Mouse (Mus musculus) layer of hippocampus, adult 2 months (tissue): ENCODE measurements around the gene Card14. TPM values are rescaled to one million over a fixed set of nuclear protein-coding genes. Genes with fewer than 3 reads are reported as not detected.

Source experiments
- DNase-seq, 2 experiments: peaks; one replicate each; pipeline ENCODE4 v3.0.0; 2022; ENCODE audit warnings: low spot score in 2 of 2
- H3K27ac ChIP-seq: fragments of 200-600 bp; 2 replicates; pipeline ENCODE4 v1.8.1; 2022
- H3K4me3 ChIP-seq: fragments of 200-600 bp; 2 replicates; pipeline ENCODE4 v1.8.1; 2022; ENCODE audit warnings: mild to moderate bottlenecking
- CTCF ChIP-seq: fragments of 200-600 bp; conservative IDR thresholded peaks from 2 replicates; pipeline ENCODE4 v1.8.1; 2022; ENCODE audit warnings: antibody characterized with exemption, mild to moderate bottlenecking, moderate library complexity
- total RNA-seq, 2 experiments: library from RNA; stranded (reverse); gene quantifications; 2 replicates each; pipeline ENCODE4 v1.2.3; 2021

The Card14 gene
- total RNA-seq, 2 experiments from 2014 or later = 0.77 to 1.0 TPM

- no peak for DNase-seq
- H3K4me3 ChIP-seq = no peak overlapping the region
- no peak for TF ChIP-seq CTCF
- no peak overlapping the region for H3K27ac ChIP-seq
Measured at GRCm38 (mm10) chr11:119310621-119311020, 3.1 kb downstream of the Card14 start.

DNA sequence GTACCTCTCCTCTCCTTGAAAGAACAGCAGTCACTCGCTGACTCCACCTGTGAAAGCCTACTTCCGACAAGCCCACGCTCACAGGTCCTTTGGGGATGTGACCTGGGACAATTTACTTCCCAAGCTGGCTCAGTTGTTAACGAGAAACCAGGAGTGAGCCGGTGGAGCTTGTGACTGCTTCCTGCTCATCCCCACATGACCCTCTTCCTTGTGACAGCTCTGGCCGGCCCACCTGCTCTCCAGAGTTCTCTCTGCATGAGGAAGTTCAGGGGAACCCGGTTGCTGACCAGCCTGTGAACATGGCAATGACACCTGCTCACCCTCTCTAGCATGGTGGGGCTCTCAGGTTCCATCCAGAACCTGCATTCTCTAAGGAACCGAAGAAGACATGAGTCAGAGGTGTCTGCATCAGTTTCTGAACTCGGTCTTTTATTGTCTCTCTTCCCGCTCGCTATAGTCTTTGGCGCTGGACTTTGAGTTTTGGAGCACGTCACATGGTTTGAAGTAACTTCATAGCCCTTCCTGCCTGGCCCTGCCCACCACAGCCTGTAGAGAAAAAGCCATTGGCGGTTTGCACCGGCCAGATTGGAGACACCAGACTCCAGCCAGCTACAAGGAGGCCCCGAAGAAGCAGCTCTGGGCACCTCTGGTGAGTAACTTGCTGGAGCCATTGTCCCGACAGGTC is 6.8 kb downstream of the Card14 start:
- no peak overlapping the region for H3K27ac ChIP-seq
- no peak overlapping the region for H3K4me3 ChIP-seq
- no peak for DNase-seq
- TF ChIP-seq CTCF = no peak

GRCm38 (mm10) chr11:119316720-119317119 is 9.2 kb downstream of the Card14 start:
- no peak overlapping the region for H3K4me3 ChIP-seq
- TF ChIP-seq CTCF = no peak
- no peak for DNase-seq
- H3K27ac ChIP-seq = no peak overlapping the region

DNA sequence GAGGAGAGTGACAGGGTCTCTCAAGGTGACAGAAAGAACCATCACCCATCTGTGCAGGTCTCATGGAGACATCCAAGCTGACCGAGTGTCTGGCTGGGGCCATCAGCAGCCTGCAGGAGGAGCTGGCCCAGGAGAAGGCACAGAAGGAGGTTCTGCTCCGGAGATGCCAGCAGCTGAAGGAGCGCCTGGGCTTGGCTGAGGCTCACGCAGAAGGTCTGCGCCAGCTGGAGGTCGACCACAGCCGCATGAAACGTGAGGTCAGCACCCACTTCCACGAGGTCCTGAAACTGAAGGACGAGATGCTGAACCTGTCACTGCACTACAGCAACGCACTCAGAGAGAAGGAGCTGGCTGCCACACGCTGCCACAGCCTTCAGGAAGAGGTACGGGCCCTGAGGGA is 15.0 kb downstream of the Card14 start:
- DNase-seq = no peak
- TF ChIP-seq CTCF = no peak
- Histone ChIP-seq H3K4me3 (no peak overlapping the region), H3K27ac (no peak overlapping the region)

GRCm38 (mm10) chr11:119325068-119325467 is 17.5 kb downstream of the Card14 start:
- peak; percentile 49 for TF ChIP-seq CTCF
- no peak for DNase-seq
- Histone ChIP-seq H3K27ac (no peak overlapping the region), H3K4me3 (no peak overlapping the region)

DNA sequence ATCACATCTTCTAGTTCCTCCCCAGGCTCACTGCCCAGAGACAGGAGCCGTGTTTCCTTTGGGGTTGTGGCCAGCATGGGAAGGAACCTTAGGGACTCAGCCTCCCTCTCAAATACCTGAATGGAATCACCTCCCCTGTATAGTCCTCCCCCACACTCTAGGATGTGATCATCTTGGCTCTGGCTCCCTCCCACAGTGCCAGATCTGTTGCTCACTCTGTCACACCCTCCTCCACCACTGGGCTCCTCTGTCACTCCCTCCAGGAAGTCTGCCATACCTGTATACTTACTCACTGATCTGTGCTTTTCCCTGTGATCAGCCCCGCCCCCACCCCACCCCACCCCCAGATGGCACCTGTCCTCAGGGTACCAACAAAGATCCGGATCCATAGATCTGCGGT is 23.0 kb downstream of the Card14 start:
- Histone ChIP-seq H3K27ac (no peak overlapping the region), H3K4me3 (no peak overlapping the region)
- TF ChIP-seq CTCF = no peak
- DNase-seq = no peak

DNA sequence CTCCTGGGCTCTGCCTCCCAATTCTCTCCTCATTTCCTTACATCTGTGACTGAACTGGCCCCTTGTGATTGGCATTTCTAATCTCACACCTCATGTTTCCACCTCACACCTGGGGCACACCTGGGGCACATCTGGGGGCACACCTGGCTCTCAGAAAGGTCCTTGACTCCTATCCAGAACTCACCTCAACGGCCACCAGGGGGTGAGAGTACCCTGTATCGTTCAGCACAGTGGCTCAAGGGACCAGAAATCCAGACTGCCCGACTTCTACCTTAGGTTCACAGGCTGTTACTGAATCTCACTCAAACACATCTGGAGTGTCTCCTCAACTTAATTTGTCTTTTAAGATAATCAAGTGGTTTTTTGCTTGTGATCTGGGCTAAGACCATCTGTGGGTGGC is 24.4 kb downstream of the Card14 start:
- Histone ChIP-seq H3K4me3 (no peak overlapping the region), H3K27ac (no peak overlapping the region)
- DNase-seq = no peak
- TF ChIP-seq CTCF = no peak

GRCm38 (mm10) chr11:119338271-119339059 is 30.9 kb downstream of the Card14 start:
- TF ChIP-seq CTCF = no peak
- DNase-seq = no peak
- H3K27ac ChIP-seq = no peak overlapping the region
- no peak overlapping the region for H3K4me3 ChIP-seq

DNA sequence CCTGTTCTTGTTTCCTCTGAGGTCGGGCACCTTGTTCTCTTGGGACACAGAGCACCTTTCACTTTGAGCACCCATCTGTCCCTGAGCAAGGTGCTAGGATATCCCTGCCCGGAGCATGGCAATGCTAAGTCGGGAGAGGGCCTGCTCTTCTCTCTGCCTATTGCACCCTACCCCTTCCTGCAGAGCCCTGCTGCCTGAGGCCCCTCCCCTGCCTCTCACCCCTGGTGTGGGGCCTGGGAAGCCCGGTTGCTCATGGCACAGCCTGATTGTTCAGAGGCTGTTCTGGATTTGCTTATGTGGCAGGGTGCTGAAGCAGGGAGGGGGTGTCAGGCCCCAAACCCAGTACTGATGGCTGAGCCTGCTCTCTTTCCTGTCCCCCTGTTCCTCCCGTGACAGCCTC is 31.6 kb downstream of the Card14 start:
- H3K4me3 ChIP-seq = no peak overlapping the region
- no peak overlapping the region for H3K27ac ChIP-seq
- DNase-seq = no peak
- TF ChIP-seq CTCF = no peak

DNA sequence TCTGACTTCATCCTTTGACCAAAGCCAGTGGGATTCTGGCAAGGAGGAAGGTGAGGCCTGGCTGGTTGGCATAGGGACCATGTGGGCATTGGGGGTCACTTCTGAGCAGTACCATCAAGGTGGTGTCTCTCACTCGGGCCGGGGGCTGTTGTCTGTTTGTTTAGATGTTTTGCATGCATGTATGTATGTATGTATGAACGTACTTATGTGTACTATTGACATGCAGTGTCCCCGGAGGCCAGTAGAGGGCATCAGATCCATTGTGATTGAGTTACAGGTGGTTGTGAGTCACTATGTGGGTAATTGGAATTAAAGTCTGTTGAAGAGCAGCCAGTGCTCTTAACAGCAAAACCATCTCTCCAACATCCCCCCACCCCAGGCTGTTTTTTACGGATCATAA is 32.1 kb downstream of the Card14 start:
- peak; percentile 59 to 76 for DNase-seq
- no peak overlapping the region for H3K4me3 ChIP-seq
- H3K27ac ChIP-seq = no peak overlapping the region
- TF ChIP-seq CTCF = peak; percentile 88

DNA sequence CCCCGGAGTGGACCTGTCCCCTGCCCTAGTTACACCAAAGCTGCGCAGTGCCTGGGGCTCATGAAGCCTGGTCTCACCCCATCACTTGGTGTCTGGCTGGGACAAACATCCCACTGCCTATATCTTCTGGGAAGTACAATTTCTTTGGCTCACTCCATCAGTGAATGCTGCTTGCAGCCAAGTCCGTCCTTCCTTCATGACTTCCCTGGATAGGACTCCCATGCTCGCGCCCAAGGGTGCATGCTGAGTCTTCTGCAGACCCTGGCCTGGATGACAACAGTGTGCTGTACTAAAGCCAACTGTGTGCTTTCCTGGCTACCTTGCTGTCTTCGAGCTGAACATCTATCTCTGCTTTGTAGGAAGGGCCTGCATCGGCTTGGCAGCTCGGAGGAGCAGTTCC is 36.6 kb downstream of the Card14 start:
- DNase-seq = no peak
- no peak for TF ChIP-seq CTCF
- H3K27ac ChIP-seq = no peak overlapping the region

DNA sequence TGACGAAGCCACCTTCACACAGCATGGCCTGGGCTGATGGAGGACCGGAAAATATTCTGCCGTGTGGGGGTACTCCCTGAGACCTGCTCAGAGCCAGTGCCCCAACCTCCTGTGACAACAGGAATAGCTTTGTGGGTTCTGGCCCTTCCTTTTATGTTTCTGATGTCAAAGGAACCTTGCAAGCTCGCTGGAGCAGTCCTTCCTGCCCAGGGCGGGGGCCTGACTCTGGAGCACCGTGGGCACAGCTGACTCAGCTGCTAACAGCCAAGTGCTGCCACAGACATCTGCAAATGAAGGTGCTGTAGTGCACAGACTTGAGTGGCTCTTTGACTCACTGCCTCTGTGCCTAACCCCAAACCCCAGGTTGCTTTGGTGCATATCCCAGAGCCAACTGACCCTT is 37.3 kb downstream of the Card14 start:
- no peak for DNase-seq
- no peak for TF ChIP-seq CTCF
- Histone ChIP-seq H3K27ac (no peak overlapping the region), H3K4me3 (no peak overlapping the region)

More for the DNA sequence above, 36.6 kb downstream of the Card14 start:
- H3K4me3 ChIP-seq = no peak overlapping the region

- TF ChIP-seq CTCF = no peak
- Histone ChIP-seq H3K4me3 (no peak overlapping the region), H3K27ac (no peak overlapping the region)
- no peak for DNase-seq
Measured at GRCm38 (mm10) chr11:119347125-119347524, 39.6 kb downstream of the Card14 start.

DNA sequence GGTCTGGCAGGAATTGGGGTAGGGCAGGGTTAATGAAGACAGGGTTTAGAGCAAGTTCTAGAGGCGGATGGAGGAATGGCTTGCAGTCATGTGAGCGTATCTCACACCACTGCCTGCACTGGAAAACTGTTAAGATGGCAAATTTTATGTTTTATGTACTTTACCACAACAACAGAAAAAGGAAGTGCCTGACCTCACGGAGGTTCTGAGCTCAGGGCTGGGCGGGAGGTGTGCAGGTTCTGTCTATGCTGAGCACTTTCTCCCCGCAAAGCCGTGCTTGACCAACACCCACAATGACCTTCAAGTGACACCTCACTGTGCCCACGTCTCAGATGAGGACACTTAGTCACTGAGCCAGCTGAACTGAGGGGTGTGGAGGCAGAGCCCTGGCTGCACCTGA is 44.5 kb downstream of the Card14 start:
- no peak overlapping the region for H3K27ac ChIP-seq
- no peak for TF ChIP-seq CTCF
- H3K4me3 ChIP-seq = no peak overlapping the region
- no peak for DNase-seq
